Mouse (Mus musculus): ENCODE results near the gene Tmem40.

DNA sequence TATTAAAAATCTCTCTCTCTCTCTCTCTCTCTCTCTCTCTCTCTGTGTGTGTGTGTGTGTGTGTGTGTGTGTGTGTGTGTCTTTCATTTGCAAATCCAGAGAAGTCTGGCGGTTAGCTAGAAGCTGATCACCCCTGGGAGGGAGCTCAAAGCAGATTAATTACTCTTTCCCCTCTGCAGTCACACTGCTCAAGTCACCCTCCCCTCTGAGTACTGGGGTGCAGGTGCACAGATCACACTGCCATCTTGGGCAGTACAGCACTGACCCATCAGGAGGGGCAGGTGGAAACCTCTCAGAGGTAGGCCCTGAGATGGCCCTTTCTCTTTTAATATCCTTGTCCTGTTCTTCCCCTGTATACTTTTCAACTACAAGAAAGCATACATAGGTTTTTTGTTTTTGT lies 15.9 kb downstream of the Tmem40 start:
- no peak for TF ChIP-seq CTCF (IDR thresholded peaks at IDR 0.05; ENCODE audit: borderline replicate concordance, insufficient read depth, low read length)
- no peak for TF ChIP-seq POLR2A (IDR thresholded peaks at IDR 0.05; ENCODE audit: low read depth, low read length)
